Mouse (Mus musculus) left cerebral cortex, adult 11 months (tissue): ENCODE results near the gene Rccd1.

Experiments used
- DNase-seq: peaks from one replicate; pipeline ENCODE4 v3.0.0; 2022; ENCODE audit warnings: low spot score

Rccd1 gene

GRCm38 (mm10) chr7:80298754-80299153 lies 25.5 kb downstream of the Rccd1 start:
- no peak for DNase-seq

GRCm38 (mm10) chr7:80297041-80297440 lies 27.2 kb downstream of the Rccd1 start:
- no peak for DNase-seq

- no peak for DNase-seq
These were observed 27.8 kb downstream of the Rccd1 start for GRCm38 (mm10) chr7:80296462-80296861.

DNA sequence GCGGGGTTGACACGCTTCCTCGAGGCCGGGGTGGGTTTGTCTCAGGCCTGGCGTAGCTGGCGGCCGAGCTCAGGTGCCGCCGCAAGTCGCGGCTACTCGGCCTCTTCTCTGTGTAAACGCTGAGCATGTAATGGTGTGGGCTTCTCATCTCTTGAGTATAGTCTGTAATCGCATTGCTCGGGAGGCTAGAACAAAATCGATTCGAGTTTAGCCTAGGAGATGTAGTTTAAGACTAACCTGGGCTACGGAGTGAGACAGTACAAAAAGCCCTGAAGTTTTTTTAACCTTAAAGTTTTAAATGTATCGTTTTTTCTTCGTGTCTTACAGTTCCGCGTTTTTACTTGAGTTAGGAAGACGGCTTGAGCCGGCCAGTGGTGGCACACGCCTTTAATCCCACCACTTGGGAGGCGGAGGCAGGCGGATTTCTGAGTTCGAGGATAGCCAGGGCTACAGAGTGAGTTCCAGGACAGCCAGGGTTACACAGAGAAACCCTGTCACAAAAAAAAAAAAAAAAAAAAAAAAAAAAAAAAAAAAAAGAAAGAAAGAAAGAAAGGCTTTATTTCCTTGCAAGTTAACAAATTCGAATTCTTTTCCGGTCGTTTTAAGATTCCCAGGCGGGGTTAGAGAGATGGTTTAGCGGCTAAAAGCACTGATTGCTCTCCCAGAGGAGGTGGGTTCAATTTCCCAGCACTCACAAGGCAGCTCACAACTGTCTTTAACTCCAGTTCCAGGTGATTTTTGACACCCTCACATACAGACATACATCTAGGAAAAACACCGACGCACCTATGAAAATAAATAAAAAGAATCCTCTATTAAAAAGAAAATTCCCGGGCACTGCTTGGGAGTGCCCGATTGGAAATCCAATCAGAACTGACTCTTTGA lies 29.2 kb downstream of the Rccd1 start:
- no peak for DNase-seq

DNA sequence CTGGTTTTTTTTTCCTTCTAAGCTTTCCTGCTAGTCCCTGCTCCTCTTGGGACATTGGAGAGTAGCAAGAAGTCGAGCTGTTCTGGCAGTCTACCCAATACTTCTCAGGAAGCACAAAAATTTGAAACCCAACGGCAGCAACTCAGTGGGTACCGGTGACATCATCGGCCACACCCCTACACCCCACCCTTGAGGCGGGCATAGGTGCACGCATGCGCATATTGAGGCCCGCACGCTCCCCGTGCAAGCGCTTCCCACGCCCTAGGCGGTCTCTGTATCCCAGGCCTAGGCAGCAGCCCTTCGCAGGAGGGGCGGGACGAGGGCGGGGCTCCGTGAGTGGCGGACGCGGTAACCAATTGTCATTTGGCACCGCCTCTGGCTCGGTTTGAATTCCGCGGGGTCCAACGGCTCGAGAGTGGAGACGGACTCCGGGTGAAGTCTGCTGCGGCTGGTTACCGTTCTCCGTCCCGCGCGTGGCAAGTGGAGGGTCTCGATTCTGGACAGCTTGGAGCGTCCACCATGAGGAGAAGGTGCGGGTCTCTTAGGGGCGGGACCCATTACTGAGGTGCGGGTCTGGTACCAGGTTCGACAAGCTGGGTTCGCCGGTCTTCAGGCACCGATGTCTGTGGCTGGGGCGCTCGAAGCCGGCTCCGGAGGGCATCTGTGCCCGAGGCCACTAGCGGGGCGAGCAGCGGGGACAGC lies 30.0 kb downstream of the Rccd1 start, which contains the start of gene Prc1:
Gene Prc1 (plus strand): TSS at position 389 of the 702 bp plus-strand sequence.
- peak; percentile 98 for DNase-seq

- DNase-seq: no peak
These were observed 36.5 kb downstream of the Rccd1 start for GRCm38 (mm10) chr7:80287736-80288135.

- no peak for DNase-seq
These were observed 38.5 kb downstream of the Rccd1 start for GRCm38 (mm10) chr7:80285725-80286124.

DNA sequence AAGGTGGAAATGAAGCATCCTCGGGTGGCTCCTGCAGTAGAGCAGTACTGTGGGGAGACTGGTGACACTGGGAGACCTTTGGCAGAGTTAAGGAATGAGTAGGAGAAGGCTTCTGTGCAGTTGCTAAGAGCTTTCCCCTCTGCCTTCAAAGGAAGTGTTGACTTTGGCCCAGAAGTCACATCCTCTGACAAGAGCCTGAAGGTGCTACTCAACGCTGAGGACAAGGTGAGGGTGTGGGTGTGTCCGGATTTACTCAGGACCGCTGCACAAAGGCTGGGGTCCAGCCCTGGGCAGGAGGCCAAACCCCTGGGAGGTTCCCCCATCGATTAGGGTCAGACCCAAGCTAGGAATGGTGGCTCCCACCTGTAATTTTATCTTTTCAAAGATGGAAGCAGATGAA lies 39.9 kb downstream of the Rccd1 start:
- DNase-seq: no peak

DNA sequence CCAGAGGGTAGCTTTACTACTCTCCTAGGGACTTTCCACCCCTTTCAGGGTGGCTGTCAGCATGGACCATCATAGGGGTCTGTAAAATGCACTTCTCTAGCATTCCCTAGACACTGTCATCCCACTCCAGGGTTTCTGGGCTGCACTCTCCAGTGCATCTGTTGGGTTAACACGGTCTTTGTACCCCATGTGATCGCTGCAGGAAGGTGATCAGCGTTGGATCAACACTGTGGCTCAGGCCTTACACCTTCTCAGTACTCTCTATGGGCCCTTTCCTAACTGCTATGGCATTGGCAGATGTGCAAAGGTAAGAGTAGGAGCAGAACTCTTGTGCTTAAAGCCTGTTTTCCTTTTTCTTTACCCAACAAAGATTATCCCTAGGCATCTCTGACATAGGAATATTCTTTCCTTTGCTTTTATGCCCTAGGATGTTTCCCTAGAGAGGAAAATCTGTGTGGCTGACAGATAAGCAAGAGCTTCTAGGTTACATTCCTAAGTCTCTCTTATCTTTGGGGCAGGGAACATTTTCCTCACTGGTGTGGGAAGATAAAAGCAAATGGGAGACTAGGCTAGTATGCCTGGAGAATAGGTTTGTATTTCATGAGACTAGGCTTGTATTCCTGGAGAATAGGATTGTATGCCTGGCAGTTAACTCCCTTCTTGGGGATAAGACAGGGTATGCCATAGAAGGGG lies 40.9 kb downstream of the Rccd1 start:
- no peak for DNase-seq

- DNase-seq: no peak
These were observed 42.6 kb downstream of the Rccd1 start for GRCm38 (mm10) chr7:80281646-80282045.

- no peak for DNase-seq
These were observed 43.3 kb downstream of the Rccd1 start for GRCm38 (mm10) chr7:80280998-80281397.

DNA sequence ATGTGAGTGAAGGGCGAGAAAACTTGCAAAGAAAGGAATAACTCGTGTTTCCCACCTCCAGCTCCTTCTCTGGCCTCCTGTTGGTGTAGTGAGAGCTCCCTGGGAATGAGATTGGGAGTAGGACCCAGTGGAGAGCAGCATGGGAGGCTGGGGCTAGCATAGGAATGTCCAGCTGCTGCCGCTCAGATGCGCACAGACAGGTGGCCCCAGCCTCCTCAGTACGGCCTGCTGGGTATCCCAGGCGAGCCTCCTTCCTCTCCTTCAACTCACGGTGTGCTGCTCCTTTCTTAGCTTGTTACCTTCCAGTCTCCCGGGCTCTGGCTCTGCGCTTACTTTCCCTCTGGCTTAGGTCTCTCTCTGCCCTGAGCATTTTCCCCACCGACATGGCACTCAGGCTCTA lies 44.2 kb downstream of the Rccd1 start:
- DNase-seq: no peak

GRCm38 (mm10) chr7:80276374-80276773 lies 47.9 kb downstream of the Rccd1 start:
- no peak for DNase-seq

DNA sequence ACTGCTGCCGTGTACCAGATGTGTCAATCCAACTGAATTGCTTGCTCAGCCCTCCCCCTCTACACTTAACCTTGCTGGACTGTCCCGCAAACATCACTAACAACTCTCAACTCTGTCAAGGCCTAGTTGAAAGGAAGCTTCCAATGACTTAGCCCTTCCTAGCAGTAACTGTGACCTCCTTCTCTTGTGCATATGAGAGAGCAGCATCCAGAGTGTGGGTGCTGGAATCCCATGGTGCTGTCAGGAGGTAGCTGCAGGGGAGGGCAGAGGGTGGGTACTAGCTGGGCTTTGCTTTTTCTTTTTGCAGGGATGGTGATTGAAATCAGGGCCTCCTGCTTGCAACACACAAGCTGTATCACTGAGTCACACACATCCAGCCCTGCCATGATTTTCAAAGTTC lies 50.8 kb downstream of the Rccd1 start:
- no peak for DNase-seq

DNA sequence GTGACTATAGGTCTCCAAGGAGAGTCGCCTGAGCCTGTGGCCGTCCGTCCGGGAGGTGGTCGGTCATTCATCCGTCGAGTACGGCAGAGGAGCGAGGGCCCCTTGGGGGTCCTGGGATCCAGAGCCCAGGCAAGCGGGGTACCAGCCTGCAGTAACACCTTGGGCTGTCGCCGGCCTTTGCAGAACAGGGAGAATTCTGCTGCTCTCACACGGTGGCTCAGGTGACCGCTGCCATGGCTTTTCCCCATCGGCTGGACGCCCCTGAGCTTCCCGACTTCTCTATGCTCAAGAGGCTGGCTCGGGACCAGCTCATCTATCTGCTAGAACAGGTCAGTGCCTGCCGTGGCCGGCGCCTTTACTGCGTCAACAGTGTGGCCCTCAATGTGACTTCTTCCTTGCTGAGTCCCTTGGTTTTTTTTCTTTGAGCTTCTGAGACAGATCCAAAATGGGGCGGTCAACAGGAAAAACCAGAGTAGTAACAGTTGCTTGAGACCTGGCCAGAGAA lies 54.5 kb downstream of the Rccd1 start:
- DNase-seq: no peak

GRCm38 (mm10) chr7:80268897-80269750 lies 55.1 kb downstream of the Rccd1 start, which contains the start of gene Vps33b:
TSS of gene Vps33b (plus strand) at chr7:80269649.
- peak; percentile 90 for DNase-seq

DNA sequence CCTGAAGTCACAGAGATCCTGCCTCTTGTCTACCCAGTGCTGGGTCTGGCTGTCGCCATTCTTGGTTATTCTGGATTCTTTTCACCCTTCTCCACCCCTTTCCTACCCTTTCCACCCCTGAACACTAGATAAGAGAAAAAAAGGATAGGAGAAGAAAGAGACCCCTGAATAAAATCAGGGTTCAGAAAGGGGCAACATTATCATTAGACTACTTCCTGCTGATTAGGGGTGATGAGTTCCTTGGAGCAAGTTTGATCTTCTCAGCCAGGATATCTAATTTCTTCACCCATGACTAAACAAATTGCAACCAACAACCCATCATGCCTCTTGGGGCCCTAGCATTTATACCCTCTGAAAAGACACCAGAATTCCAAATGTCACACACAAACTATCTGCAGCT lies 56.5 kb downstream of the Rccd1 start:
- DNase-seq: no peak

GRCm38 (mm10) chr7:80264606-80265005 lies 59.6 kb downstream of the Rccd1 start:
- no peak for DNase-seq

DNA sequence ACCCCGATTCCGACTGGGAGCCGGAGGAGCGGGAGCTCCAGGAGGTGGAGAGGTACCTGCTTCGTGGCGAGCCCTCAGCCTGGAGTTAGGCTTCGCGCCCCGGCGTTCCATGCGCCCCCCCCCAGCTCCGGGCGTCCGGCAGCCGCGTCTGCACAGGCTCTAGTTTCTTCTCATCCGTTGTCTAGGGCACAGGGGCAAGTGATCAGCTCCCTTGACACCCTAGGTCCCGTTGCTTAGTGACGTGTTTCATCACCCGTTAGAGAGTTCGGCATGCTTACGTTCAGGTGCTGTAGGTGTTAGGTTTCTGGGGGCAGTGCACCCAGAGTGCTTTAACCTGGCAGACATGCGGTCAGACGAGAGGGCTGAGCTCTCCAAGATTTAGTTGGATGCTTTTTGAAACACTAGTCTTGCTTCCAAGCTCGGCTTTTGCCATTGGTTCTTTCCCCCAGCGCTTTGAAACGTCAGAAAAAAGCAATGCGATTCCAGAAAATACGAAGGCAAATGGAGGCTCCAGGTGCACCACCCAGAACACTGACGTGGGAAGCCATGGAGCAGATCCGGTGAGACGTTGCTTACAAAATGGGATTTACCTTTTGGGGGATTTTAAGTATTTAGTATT lies 62.8 kb downstream of the Rccd1 start:
- DNase-seq: no peak

GRCm38 (mm10) chr7:80260625-80261371 lies 63.5 kb downstream of the Rccd1 start, which contains the start of gene Ngrn:
TSS of gene Ngrn (plus strand) at chr7:80261215.
- peak; percentile 71 for DNase-seq
